Mouse (Mus musculus) limb, embryonic 14.5 days (tissue): ENCODE results near the gene Serpina1f. TPM values are rescaled to one million over a fixed set of nuclear protein-coding genes. Genes with fewer than 3 reads are reported as not detected.

Experiments used
- ATAC-seq: fragments of 200-750 bp; cut with Nextera tagmentation; 2 replicates; pipeline ENCODE4 v1.8.0; 2017; ENCODE audit warnings: low read depth, moderate number of reproducible peaks, moderate TSS enrichment; ENCODE audit not compliant: low FRiP score
- DNase-seq: peaks from one replicate; pipeline ENCODE4 v3.0.0-alpha.2; 2015; ENCODE audit warnings: low spot score
- H3K27ac ChIP-seq: fragments of 300-500 bp; sonication (generic); replicated peaks from 2 replicates; pipeline ENCODE4 v1.5.1; 2014; ENCODE audit warnings: low read depth, mild to moderate bottlenecking, low read length, moderate library complexity, mixed read lengths
- H3K27me3 ChIP-seq: fragments of 300-500 bp; sonication (generic); 2 replicates; pipeline ENCODE4 v1.6.1; 2014; ENCODE audit warnings: low read length, mixed read lengths; ENCODE audit not compliant: control insufficient read depth, insufficient read depth
- H3K36me3 ChIP-seq: fragments of 300-500 bp; sonication (generic); 2 replicates; pipeline ENCODE4 v1.6.1; 2014; ENCODE audit warnings: mild to moderate bottlenecking, low read length, moderate library complexity, mixed read lengths; ENCODE audit not compliant: control insufficient read depth, insufficient read depth
- H3K4me1 ChIP-seq: fragments of 300-500 bp; sonication (generic); 2 replicates; pipeline ENCODE4 v1.6.1; 2014; ENCODE audit warnings: antibody characterized with exemption, low read length, mixed read lengths; ENCODE audit not compliant: control insufficient read depth, insufficient read depth
- H3K4me2 ChIP-seq: fragments of 300-500 bp; sonication (generic); replicated peaks from 2 replicates; pipeline ENCODE4 v1.6.1; 2014; ENCODE audit warnings: low read depth, mild to moderate bottlenecking, low read length, moderate library complexity; ENCODE audit not compliant: severe bottlenecking
- H3K4me3 ChIP-seq: fragments of 300-500 bp; sonication (generic); replicated peaks from 2 replicates; pipeline ENCODE4 v1.5.1; 2014; ENCODE audit warnings: low read length
- H3K9ac ChIP-seq: fragments of 300-500 bp; sonication (generic); 2 replicates; pipeline ENCODE4 v1.6.1; 2014; ENCODE audit warnings: mild to moderate bottlenecking, low read depth, low read length, moderate library complexity; ENCODE audit not compliant: severe bottlenecking
- H3K9me3 ChIP-seq: fragments of 300-500 bp; sonication (generic); 2 replicates; pipeline ENCODE4 v1.6.1; 2016; ENCODE audit warnings: low read length; ENCODE audit not compliant: control insufficient read depth
- POLR2A ChIP-seq: fragments of 200-500 bp; IDR thresholded peaks from 2 replicates; pipeline ENCODE4 v1.8.0; 2012; ENCODE audit warnings: inconsistent platforms, mild to moderate bottlenecking, moderate library complexity, borderline replicate concordance; ENCODE audit not compliant: insufficient read depth, insufficient read length; ENCODE audit errors: extremely low read depth
- WGBS: fragments of 180-500 bp; shearing (Covaris S2); extraction: QIAGEN DNeasy Blood & Tissue Kit; methylation state at CpG from one replicate; pipeline ENCODE4 v1.1.7; 2014; 5-methylcytosine and 5-hydroxymethylcytosine counted together
- polyA plus RNA-seq, 2 experiments: library from polyadenylated mRNA; depleted of rRNA in 1 of 2; stranded (reverse) in 1 of 2; unstranded in 1 of 2; fragments of >200 nt; fragmentation: Nextera tagmentation in 1 of 2; extraction: Ambion mirVana in 1 of 2; gene quantifications; 2 replicates each; pipeline versions ENCODE4 v1.2.1 to v1.2.3; 2012 to 2014

The Serpina1f gene
- polyA plus RNA-seq, 2 experiments: not detected

DNA sequence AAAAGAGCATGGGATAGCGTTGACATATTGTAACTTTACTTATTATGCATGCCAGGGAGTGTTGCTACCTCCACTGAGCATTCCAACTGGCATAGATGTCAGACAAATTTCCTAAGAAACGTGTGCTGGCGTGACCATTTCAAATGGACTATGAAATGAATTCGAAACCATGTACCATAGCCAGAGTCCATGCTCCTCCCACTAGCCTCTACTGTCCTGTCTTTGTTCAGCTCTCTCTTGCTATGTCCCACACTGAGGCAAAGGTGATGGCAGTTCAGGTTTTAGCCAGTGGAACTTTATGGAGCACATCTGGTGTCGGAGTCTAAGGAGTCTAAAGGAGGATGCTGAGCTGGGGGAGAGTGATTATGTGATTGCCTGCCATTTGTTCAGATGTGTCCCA lies 35.3 kb downstream of the Serpina1f start:
- Histone ChIP-seq H3K36me3 (no peaks in the 10 kb centered on the region), H3K4me3 (no peak overlapping the region), H3K4me2 (no peak overlapping the region), H3K27me3 (no peaks in the 10 kb centered on the region), H3K9me3 (no peaks in the 10 kb centered on the region), H3K27ac (no peak overlapping the region), H3K4me1 (no peaks in the 10 kb centered on the region), H3K9ac (no peak overlapping the region)
- no peak for TF ChIP-seq POLR2A
- no peak for DNase-seq
- ATAC-seq: no peak
- WGBS: 84% methylated on average over 5 of the region's 5 CpGs

DNA sequence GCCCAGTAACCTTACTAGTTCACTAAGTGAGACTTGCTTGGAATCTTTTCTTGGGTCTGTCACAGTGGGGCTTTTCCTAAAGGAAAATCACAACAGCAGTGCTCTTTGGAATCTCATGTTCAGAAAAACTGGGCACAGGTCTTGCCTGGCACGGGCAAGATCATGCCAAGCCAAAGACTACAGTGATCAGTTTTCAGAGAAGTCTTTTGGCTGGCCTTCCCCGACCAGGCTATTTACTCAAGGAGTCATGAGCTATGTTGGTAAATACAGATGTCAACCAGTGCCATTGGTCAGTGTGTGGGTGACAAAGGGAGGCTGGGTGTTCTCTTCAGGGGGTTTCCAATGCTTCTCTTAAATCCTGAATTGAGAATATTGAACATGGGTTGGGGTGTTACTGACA lies 36.2 kb downstream of the Serpina1f start:
- Histone ChIP-seq H3K27me3 (no peaks in the 10 kb centered on the region), H3K27ac (no peak overlapping the region), H3K9me3 (no peaks in the 10 kb centered on the region), H3K9ac (no peak overlapping the region), H3K4me1 (no peaks in the 10 kb centered on the region), H3K4me2 (no peak overlapping the region), H3K36me3 (no peaks in the 10 kb centered on the region), H3K4me3 (no peak overlapping the region)
- no peak for DNase-seq
- WGBS: 81% methylated on average over 2 of the region's 2 CpGs
- no peak for TF ChIP-seq POLR2A
- ATAC-seq: no peak

DNA sequence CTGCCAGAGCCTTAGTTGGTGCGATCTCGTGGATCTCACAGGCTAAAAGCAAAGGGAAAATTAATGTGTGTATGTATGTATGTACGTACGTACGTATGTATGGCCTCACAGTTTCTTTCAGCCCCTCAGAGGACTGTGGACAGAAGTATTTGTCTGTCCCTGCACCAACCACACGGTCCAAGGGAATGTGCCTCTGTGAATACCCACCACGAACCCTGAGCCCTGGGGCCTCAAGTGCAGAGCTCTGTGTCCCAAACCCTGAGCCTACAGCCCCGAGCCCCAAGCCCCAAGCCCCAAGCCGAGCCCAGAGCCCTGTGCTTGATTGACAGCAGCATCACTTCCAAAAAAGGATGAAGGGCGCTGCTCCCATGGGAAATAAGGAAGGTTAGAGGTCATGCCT lies 37.3 kb downstream of the Serpina1f start:
- ATAC-seq: no peak
- Histone ChIP-seq H3K4me2 (no peak overlapping the region), H3K4me1 (no peaks in the 10 kb centered on the region), H3K9me3 (no peaks in the 10 kb centered on the region), H3K4me3 (no peak overlapping the region), H3K27ac (no peak overlapping the region), H3K27me3 (no peaks in the 10 kb centered on the region), H3K36me3 (no peaks in the 10 kb centered on the region), H3K9ac (no peak overlapping the region)
- no peak for TF ChIP-seq POLR2A
- WGBS: 82% methylated on average over 10 of the region's 10 CpGs
- no peak for DNase-seq

DNA sequence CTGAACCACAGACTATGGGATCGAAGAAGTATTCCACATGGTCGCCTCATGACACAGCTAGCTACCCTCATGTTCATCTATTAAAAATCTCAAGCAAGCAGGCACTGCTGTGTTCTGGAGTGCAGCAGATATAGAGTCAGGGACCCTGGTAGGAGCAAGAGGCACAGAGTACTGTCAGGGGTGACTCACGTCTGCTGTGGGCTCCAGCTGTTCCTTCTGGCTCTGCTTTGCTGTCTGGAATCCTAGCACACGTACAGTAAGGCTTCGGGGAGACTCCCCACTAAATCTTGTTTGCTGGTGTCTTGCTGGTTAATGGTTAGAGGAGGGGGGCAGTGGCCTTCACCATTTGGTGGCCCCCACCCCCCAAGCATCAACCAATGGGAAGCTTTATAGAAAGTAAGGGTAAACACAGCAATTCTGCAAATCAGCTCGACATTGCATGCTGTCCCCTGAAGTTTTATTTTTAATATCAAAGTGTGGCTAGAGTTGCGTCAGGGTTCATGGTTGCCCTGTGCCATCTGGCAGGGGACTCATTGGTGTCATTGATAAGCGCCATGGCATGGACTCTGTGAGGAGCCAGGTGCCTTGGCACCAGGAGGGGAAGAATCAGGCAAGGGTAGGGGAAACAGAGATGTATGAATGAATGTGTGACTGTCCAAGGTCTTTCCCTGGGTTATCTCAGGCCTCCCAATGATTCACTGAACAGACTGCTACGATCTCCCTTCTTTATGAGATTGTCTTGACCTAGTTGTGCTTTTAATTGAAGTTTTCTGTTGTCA lies 38.3 kb downstream of the Serpina1f start, which contains the start of gene Serpina6:
TSS of gene Serpina6 (minus strand) at position 365 of the 779 bp plus-strand sequence.
- no peak for TF ChIP-seq POLR2A
- H3K36me3 ChIP-seq: no peaks in the 10 kb centered on the region
- H3K27me3 ChIP-seq: no peaks in the 10 kb centered on the region
- H3K9ac ChIP-seq: no peak within 1 kb of the TSS
- H3K4me1 ChIP-seq: no peaks in the 10 kb centered on the region
- H3K9me3 ChIP-seq: no peaks in the 10 kb centered on the region
- H3K27ac ChIP-seq: no peak within 1 kb of the TSS
- ATAC-seq (no peak), DNase-seq (no peak)
- H3K4me2 ChIP-seq: no peak within 1 kb of the TSS
- WGBS: 74% methylated on average over 9 of the region's 9 CpGs
- H3K4me3 ChIP-seq: no peak within 1 kb of the TSS

DNA sequence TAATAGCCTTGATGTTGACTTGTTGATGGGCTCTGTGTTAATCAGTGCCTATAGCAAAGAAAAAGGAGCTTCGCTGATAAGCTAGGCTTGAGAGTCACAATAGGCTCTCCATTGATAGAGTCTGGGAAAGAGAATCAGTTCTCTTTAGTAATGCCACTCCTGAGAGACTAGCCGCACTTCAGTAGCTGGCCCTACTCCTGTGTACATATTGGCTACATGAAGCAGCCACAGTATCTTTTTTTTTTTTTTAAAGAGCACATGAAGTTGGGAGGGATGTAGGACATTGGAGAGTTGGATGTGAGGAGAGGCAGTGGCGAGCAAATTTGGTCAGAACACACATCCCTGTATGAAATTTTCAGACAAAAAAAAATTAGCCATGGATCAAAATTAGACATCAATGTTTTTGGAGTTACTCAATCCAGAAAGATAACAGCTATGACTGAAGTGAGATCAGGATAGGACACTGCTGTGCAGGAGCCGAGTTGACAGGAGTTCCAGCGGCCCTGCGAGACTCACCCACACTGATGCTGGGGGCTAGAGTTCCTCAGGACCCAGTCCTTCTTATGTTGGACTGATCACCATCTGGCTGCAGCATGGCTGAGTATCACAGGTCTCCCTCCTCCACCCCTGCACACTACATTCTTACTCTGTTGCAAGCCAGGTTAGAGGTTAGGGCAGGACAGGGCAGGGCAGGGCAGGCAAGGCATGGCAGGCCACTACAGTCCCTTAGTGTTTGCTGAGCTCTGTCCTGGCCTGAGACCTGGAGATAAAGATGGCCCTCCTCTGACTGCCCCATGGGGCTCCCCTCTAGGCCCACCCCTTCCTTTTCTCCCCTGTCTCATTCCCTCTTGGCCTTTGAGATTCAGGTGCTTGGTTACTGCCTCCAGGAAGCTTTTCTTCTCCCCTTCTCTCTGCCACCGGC lies 39.9 kb downstream of the Serpina1f start:
- WGBS: 85% methylated on average over 7 of the region's 7 CpGs
- Histone ChIP-seq H3K4me3 (no peak overlapping the region), H3K27ac (no peak overlapping the region), H3K9ac (no peak overlapping the region), H3K4me1 (no peaks in the 10 kb centered on the region), H3K27me3 (no peaks in the 10 kb centered on the region), H3K36me3 (no peaks in the 10 kb centered on the region), H3K9me3 (no peaks in the 10 kb centered on the region), H3K4me2 (no peak overlapping the region)
- no peak for ATAC-seq
- DNase-seq: no peak
- TF ChIP-seq POLR2A: no peak
